22 mouse cellular contexts compared by ENCODE assay signal in genomic region chr1:184590634-184591033, GRCm38 (mm10).
DNase-seq lines count a peak whose midpoint lies in the region; ATAC-seq and TF ChIP-seq lines count a peak whose summit lies in the region.
"Had no signal": no experiment of that assay in that cellular context is flagged by ENCODE, and none has a peak within 500 bp of the region (broad histone marks: within the 10 kb centered on the region; RNA-seq: fewer than 3 reads in every experiment).

No protein-coding gene starts in this region.

- no peaks in the 10 kb centered on the region for H3K4me1 ChIP-seq in kidney, embryonic 16.5 days (ENCODE audit: insufficient read depth, low read length)
- H3K4me1 ChIP-seq in forebrain, postnatal 0 days (ENCODE audit: insufficient read depth), result no peaks in the 10 kb centered on the region
- H3K4me1 ChIP-seq: embryonic facial prominence, embryonic 10.5 days; midbrain, embryonic 13.5 days had no signal

- no peak for TF ChIP-seq CTCF in gastrocnemius, adult 2 months (IDR thresholded peaks at IDR 0.05)
- TF ChIP-seq CTCF in forebrain, postnatal 0 days (IDR thresholded peaks at IDR 0.05; ENCODE audit: low read depth), result no peak

- no peaks in the 10 kb centered on the region for H3K9me3 ChIP-seq in kidney, embryonic 16.5 days (ENCODE audit: low read length)
- no peaks in the 10 kb centered on the region for H3K9me3 ChIP-seq in forebrain, postnatal 0 days (ENCODE audit: low read length)
- H3K9me3 ChIP-seq: embryonic facial prominence, embryonic 10.5 days; intestine, embryonic 15.5 days; midbrain, embryonic 13.5 days; neural tube, embryonic 15.5 days had no signal

- intact Hi-C loops in gastrocnemius, adult 2 months (cut with DNase I), result no loop called here

- no peak for ATAC-seq in kidney, embryonic 16.5 days (ENCODE audit: low FRiP score, low TSS enrichment)
- 0 out of 2 replicates have a peak, but pooled peaks have one; percentile 42 for ATAC-seq in common myeloid progenitor, adult 5-6 weeks (replicated peaks; ENCODE audit: low read depth, poor library complexity, severe bottlenecking)
- peak; percentile 59 for ATAC-seq in megakaryocyte, adult 5-6 weeks (ENCODE audit: poor library complexity, severe bottlenecking)
- ATAC-seq in forebrain, postnatal 0 days, result no peak
- ATAC-seq: forebrain, embryonic 14.5 days; intestine, embryonic 15.5 days; liver, postnatal 0 days; midbrain, embryonic 13.5 days had no signal

- 52% methylated on average over 7 of the region's 7 CpGs for WGBS in kidney, embryonic 16.5 days
- WGBS in forebrain, postnatal 0 days, result 64% methylated on average over 7 of the region's 7 CpGs

- H3K4me3 ChIP-seq in gastrocnemius, adult 2 months, result no peak overlapping the region
- no peak overlapping the region for H3K4me3 ChIP-seq in kidney, embryonic 16.5 days (ENCODE audit: low read length)
- no peak overlapping the region for H3K4me3 ChIP-seq in forebrain, postnatal 0 days (ENCODE audit: low read depth, low read length)
- H3K4me3 ChIP-seq: embryonic facial prominence, embryonic 10.5 days; intestine, embryonic 15.5 days; midbrain, embryonic 13.5 days; myocyte; neural tube, embryonic 15.5 days had no signal

- no peaks in the 10 kb centered on the region for H3K36me3 ChIP-seq in kidney, embryonic 16.5 days (ENCODE audit: insufficient read depth, low read length)
- H3K36me3 ChIP-seq in forebrain, postnatal 0 days (ENCODE audit: insufficient read depth), result no peaks in the 10 kb centered on the region
- H3K36me3 ChIP-seq: embryonic facial prominence, embryonic 10.5 days; intestine, embryonic 15.5 days; midbrain, embryonic 13.5 days; neural tube, embryonic 15.5 days had no signal

- H3K27me3 ChIP-seq in kidney, embryonic 16.5 days (ENCODE audit: insufficient read depth, low read length), result no peaks in the 10 kb centered on the region
- no peaks in the 10 kb centered on the region for H3K27me3 ChIP-seq in forebrain, postnatal 0 days (ENCODE audit: insufficient read depth, low read length)
- H3K27me3 ChIP-seq: intestine, embryonic 15.5 days; midbrain, embryonic 13.5 days; neural tube, embryonic 15.5 days had no signal

- no peak overlapping the region for H3K27ac ChIP-seq in gastrocnemius, adult 2 months
- H3K27ac ChIP-seq in kidney, embryonic 16.5 days (ENCODE audit: low read length), result no peak overlapping the region
- no peak overlapping the region for H3K27ac ChIP-seq in forebrain, postnatal 0 days (ENCODE audit: low read depth, low read length)
- H3K27ac ChIP-seq: embryonic facial prominence, embryonic 10.5 days; hindbrain, embryonic 14.5 days; intestine, embryonic 15.5 days; macrophage; midbrain, embryonic 13.5 days; neural tube, embryonic 15.5 days had no signal

- no peak overlapping the region for H3K4me2 ChIP-seq in kidney, embryonic 16.5 days (replicated peaks; ENCODE audit: low read depth, low read length)
- H3K4me2 ChIP-seq in forebrain, postnatal 0 days (ENCODE audit: low read depth), result no peak overlapping the region
- H3K4me2 ChIP-seq: hindbrain, embryonic 14.5 days; intestine, embryonic 15.5 days; midbrain, embryonic 13.5 days; neural tube, embryonic 15.5 days had no signal

- DNase-seq in gastrocnemius, adult 2 months, result peak; percentile 47
- DNase-seq in gastrocnemius, adult 8-10 months (ENCODE audit: low spot score in 2 of 2), result no peak
- DNase-seq in kidney, adult 9 months, result peak; percentile 14
- no peak for DNase-seq in forebrain, postnatal 0 days
- DNase-seq: cerebellum, adult 18-20 months; cerebellum, postnatal 36 days; layer of hippocampus, postnatal 36 days; liver; liver, postnatal 0 days; right cerebral cortex, postnatal 25 days; thymus, postnatal 4 days had no signal

- H3K9ac ChIP-seq in kidney, embryonic 16.5 days (replicated peaks; ENCODE audit: low read length), result no peak overlapping the region
- H3K9ac ChIP-seq in forebrain, postnatal 0 days, result no peak overlapping the region
- H3K9ac ChIP-seq: hindbrain, embryonic 14.5 days; intestine, embryonic 15.5 days; liver, postnatal 0 days; midbrain, embryonic 13.5 days; neural tube, embryonic 15.5 days had no signal

Comparison
In these comparisons a context has a peak if more than half of its experiments do, and no peak if none do; other contexts are left out.
1. DNase-seq: peak in gastrocnemius, adult 2 months (single experiment) and kidney, adult 9 months (single experiment); none in gastrocnemius, adult 8-10 months (0 of 2) and forebrain, postnatal 0 days (single experiment).
2. ATAC-seq: peak in common myeloid progenitor, adult 5-6 weeks (single experiment) and megakaryocyte, adult 5-6 weeks (single experiment); none in kidney, embryonic 16.5 days (single experiment) and forebrain, postnatal 0 days (single experiment).